Mouse (Mus musculus): ENCODE results near the gene Tbxa2r. TPM values are rescaled to one million over a fixed set of nuclear protein-coding genes. Genes with fewer than 3 reads are reported as not detected.

Gene Tbxa2r
- total RNA-seq, 2 experiments from 2014 or later: not detected

- no peak for ATAC-seq (replicated peaks; ENCODE audit: poor library complexity, severe bottlenecking)
Measured at GRCm38 (mm10) chr10:81318589-81319329, 9.8 kb upstream of the Tbxa2r start.

- ATAC-seq (replicated peaks; ENCODE audit: poor library complexity, severe bottlenecking): no peak
Measured at GRCm38 (mm10) chr10:81319330-81319699, 9.2 kb upstream of the Tbxa2r start.

GRCm38 (mm10) chr10:81319741-81320549, 8.6 kb upstream of the Tbxa2r start:
- peak; percentile 65 for ATAC-seq (replicated peaks; ENCODE audit: poor library complexity, severe bottlenecking)

GRCm38 (mm10) chr10:81320550-81321347, 7.8 kb upstream of the Tbxa2r start, which contains the start of gene Cactin:
Cactin (plus strand) TSS chr10:81321103.
- peak; percentile 72 for ATAC-seq (replicated peaks; ENCODE audit: poor library complexity, severe bottlenecking)

GRCm38 (mm10) chr10:81321436-81321835, 7.1 kb upstream of the Tbxa2r start:
- no peak for ATAC-seq (replicated peaks; ENCODE audit: poor library complexity, severe bottlenecking)

- ATAC-seq (replicated peaks; ENCODE audit: poor library complexity, severe bottlenecking): no peak
Measured at GRCm38 (mm10) chr10:81322444-81322843, 6.1 kb upstream of the Tbxa2r start.

- ATAC-seq (replicated peaks; ENCODE audit: poor library complexity, severe bottlenecking): no peak
Measured at GRCm38 (mm10) chr10:81323141-81323775, 5.3 kb upstream of the Tbxa2r start.

GRCm38 (mm10) chr10:81323791-81324530, 4.6 kb upstream of the Tbxa2r start:
- ATAC-seq (replicated peaks; ENCODE audit: poor library complexity, severe bottlenecking): no peak

- ATAC-seq (replicated peaks; ENCODE audit: poor library complexity, severe bottlenecking): no peak
Measured at GRCm38 (mm10) chr10:81325176-81325575, 3.4 kb upstream of the Tbxa2r start.

- ATAC-seq (replicated peaks; ENCODE audit: poor library complexity, severe bottlenecking): no peak
Measured at GRCm38 (mm10) chr10:81325781-81326180, 2.8 kb upstream of the Tbxa2r start.

- no peak for ATAC-seq (replicated peaks; ENCODE audit: poor library complexity, severe bottlenecking)
Measured at GRCm38 (mm10) chr10:81326858-81327257, 1.7 kb upstream of the Tbxa2r start.

GRCm38 (mm10) chr10:81327959-81328358, 572 bp upstream of the Tbxa2r start:
- ATAC-seq (replicated peaks; ENCODE audit: poor library complexity, severe bottlenecking): no peak

GRCm38 (mm10) chr10:81329194-81329975, 854 bp downstream of the Tbxa2r start:
- peak; percentile 26; the same call in 1 of the 2 replicates for ATAC-seq (replicated peaks; ENCODE audit: poor library complexity, severe bottlenecking)

GRCm38 (mm10) chr10:81330007-81330406, 1.5 kb downstream of the Tbxa2r start:
- ATAC-seq (replicated peaks; ENCODE audit: poor library complexity, severe bottlenecking): no peak

- ATAC-seq (replicated peaks; ENCODE audit: poor library complexity, severe bottlenecking): no peak
Measured at GRCm38 (mm10) chr10:81332277-81332676, 3.7 kb downstream of the Tbxa2r start.

- ATAC-seq (replicated peaks; ENCODE audit: poor library complexity, severe bottlenecking): no peak
Measured at GRCm38 (mm10) chr10:81334324-81334723, 5.8 kb downstream of the Tbxa2r start.

GRCm38 (mm10) chr10:81335393-81336340, 7.1 kb downstream of the Tbxa2r start:
- no peak for ATAC-seq (replicated peaks; ENCODE audit: poor library complexity, severe bottlenecking)

- ATAC-seq (replicated peaks; ENCODE audit: poor library complexity, severe bottlenecking): no peak
Measured at GRCm38 (mm10) chr10:81336558-81336957, 8.0 kb downstream of the Tbxa2r start.

Data from granulocyte monocyte progenitor cell, adult 5-6 weeks (primary cell).